Comparison of ENCODE assay signal across 11 mouse cellular contexts in the genomic region with DNA sequence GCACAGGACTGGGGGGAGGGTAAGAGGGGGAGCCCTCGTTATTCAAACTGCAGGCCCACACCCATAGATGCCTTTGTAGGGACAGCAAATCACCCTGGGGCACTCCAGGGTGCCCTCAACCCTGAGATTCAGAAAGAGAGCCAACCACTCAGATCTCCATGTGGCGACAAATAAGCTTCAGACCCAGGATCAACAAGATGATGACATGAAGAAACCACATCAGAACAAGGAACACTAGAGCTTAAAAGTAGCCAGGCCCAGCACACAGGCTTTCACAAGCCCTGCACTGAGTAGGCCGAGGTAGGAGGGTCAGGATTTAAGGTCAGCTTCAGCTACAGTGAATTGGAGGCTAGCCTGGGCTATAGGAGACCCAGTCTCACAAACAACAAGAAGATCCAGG. TPM values are rescaled to one million over a fixed set of nuclear protein-coding genes. Genes with fewer than 3 reads are reported as not detected.
DNase-seq lines count a peak whose midpoint lies in the region; ATAC-seq and TF ChIP-seq lines count a peak whose summit lies in the region.
"Had no signal": no experiment of that assay in that cellular context is flagged by ENCODE, and none has a peak within 500 bp of the region (broad histone marks: within the 10 kb centered on the region; RNA-seq: fewer than 3 reads in every experiment).

No protein-coding gene starts in this region.

- WGBS in forebrain, embryonic 10.5 days, result 75% methylated on average over 3 of the region's 3 CpGs
- WGBS in forebrain, embryonic 11.5 days, result 74% methylated on average over 3 of the region's 3 CpGs
- WGBS in neural tube, embryonic 11.5 days, result 70% methylated on average over 3 of the region's 3 CpGs
- 62% methylated on average over 3 of the region's 3 CpGs for WGBS in macrophage (ENCODE audit: missing documents)
- WGBS in thymus, adult 2 months, result 77% methylated on average over 3 of the region's 3 CpGs

- no peaks in the 10 kb centered on the region for H3K27me3 ChIP-seq in forebrain, embryonic 10.5 days (ENCODE audit: poor library complexity, severe bottlenecking)
- H3K27me3 ChIP-seq in forebrain, embryonic 11.5 days (ENCODE audit: control insufficient read depth, insufficient read depth, low read length), result no peaks in the 10 kb centered on the region
- no peaks in the 10 kb centered on the region for H3K27me3 ChIP-seq in neural tube, embryonic 11.5 days (ENCODE audit: control insufficient read depth, insufficient read depth, low read length)
- H3K27me3 ChIP-seq in thymus, adult 2 months (ENCODE audit: control insufficient read depth, insufficient read depth, low read length), result no peaks in the 10 kb centered on the region

- peaks cover 59% of the 10 kb centered on the region for H3K4me1 ChIP-seq in forebrain, embryonic 10.5 days
- H3K4me1 ChIP-seq in forebrain, embryonic 11.5 days (replicated peaks; ENCODE audit: control insufficient read depth, insufficient read depth, low read length), result no peaks in the 10 kb centered on the region
- peaks cover 33% of the 10 kb centered on the region for H3K4me1 ChIP-seq in neural tube, embryonic 11.5 days (ENCODE audit: control insufficient read depth, insufficient read depth, low read length)
- H3K4me1 ChIP-seq in thymus, adult 2 months (replicated peaks; ENCODE audit: control insufficient read depth, insufficient read depth, low read length), result peaks cover 22% of the 10 kb centered on the region

- H3K79me2 ChIP-seq in macrophage (ENCODE audit: inconsistent target), result peaks cover 11% of the 10 kb centered on the region; the same call in 1 of the 2 replicates

- no peaks in the 10 kb centered on the region for H3K9me3 ChIP-seq in forebrain, embryonic 10.5 days
- no peaks in the 10 kb centered on the region for H3K9me3 ChIP-seq in forebrain, embryonic 11.5 days (ENCODE audit: control insufficient read depth, low read length)
- no peaks in the 10 kb centered on the region for H3K9me3 ChIP-seq in neural tube, embryonic 11.5 days (ENCODE audit: control insufficient read depth, low read length)

- no peak for TF ChIP-seq POLR2A in thymus, adult 2 months (IDR thresholded peaks at IDR 0.05; ENCODE audit: control insufficient read depth, extremely low read depth, insufficient read depth, low read length, poor library complexity)

- H3K9ac ChIP-seq in forebrain, embryonic 11.5 days (ENCODE audit: low read length), result no peak overlapping the region
- no peak overlapping the region for H3K9ac ChIP-seq in neural tube, embryonic 11.5 days (ENCODE audit: low read length)

- ATAC-seq in forebrain, embryonic 11.5 days (replicated peaks; ENCODE audit: low FRiP score), result no peak
- ATAC-seq in neural tube, embryonic 11.5 days (ENCODE audit: insufficient read depth, low FRiP score, low TSS enrichment), result no peak
- ATAC-seq in cerebellum, adult (ENCODE audit: insufficient number of reproducible peaks, low FRiP score, low TSS enrichment), result no peak

- no peak overlapping the region for H3K4me2 ChIP-seq in forebrain, embryonic 11.5 days (ENCODE audit: low read depth, low read length, severe bottlenecking)
- no peak overlapping the region for H3K4me2 ChIP-seq in neural tube, embryonic 11.5 days (ENCODE audit: low read depth)

- H3K36me3 ChIP-seq in forebrain, embryonic 10.5 days (replicated peaks), result peaks cover 47% of the 10 kb centered on the region
- H3K36me3 ChIP-seq in forebrain, embryonic 11.5 days (ENCODE audit: control insufficient read depth, insufficient read depth, low read length), result peaks cover 7% of the 10 kb centered on the region; the same call in 1 of the 2 replicates
- peaks cover 7% of the 10 kb centered on the region; the same call in 1 of the 2 replicates for H3K36me3 ChIP-seq in neural tube, embryonic 11.5 days (ENCODE audit: control insufficient read depth, insufficient read depth, low read length)
- peaks cover 10% of the 10 kb centered on the region; the same call in 1 of the 2 replicates for H3K36me3 ChIP-seq in macrophage (ENCODE audit: inconsistent target)
- H3K36me3 ChIP-seq in thymus, adult 2 months (ENCODE audit: control insufficient read depth, insufficient read depth, low read length), result peaks cover 14% of the 10 kb centered on the region; the same call in 1 of the 2 replicates

- no peak overlapping the region for H3K4me3 ChIP-seq in forebrain, embryonic 10.5 days
- H3K4me3 ChIP-seq in forebrain, embryonic 11.5 days (ENCODE audit: low read depth, low read length), result no peak overlapping the region
- H3K4me3 ChIP-seq in neural tube, embryonic 11.5 days (ENCODE audit: low read depth, low read length), result no peak overlapping the region
- no peak overlapping the region for H3K4me3 ChIP-seq in macrophage (ENCODE audit: inconsistent target)
- no peak overlapping the region for H3K4me3 ChIP-seq in thymus, adult 2 months (ENCODE audit: control insufficient read depth, insufficient read depth, low read length)
- H3K4me3 ChIP-seq: erythroblast, embryonic 14.5 days had no signal

- H3K27ac ChIP-seq in forebrain, embryonic 10.5 days, result peak overlapping the region; percentile 31
- H3K27ac ChIP-seq in forebrain, embryonic 11.5 days (ENCODE audit: low read depth, low read length), result no peak overlapping the region
- peak overlapping the region; percentile 63 for H3K27ac ChIP-seq in neural tube, embryonic 11.5 days (ENCODE audit: low read depth, low read length)
- H3K27ac ChIP-seq in macrophage, result peak overlapping the region; percentile 98
- no peak overlapping the region for H3K27ac ChIP-seq in thymus, adult 2 months (ENCODE audit: control insufficient read depth, insufficient read depth, low read length)

- no peak for TF ChIP-seq CTCF in thymus, adult 2 months (IDR thresholded peaks at IDR 0.05; ENCODE audit: borderline replicate concordance, control insufficient read depth, extremely low read depth, insufficient read depth, low read length, poor library complexity)

- DNase-seq in forebrain, embryonic 10.5 days (ENCODE audit: extremely low spot score, low spot score), result no peak
- no peak for DNase-seq in forebrain, embryonic 11.5 days (ENCODE audit: low spot score)
- DNase-seq in neural tube, embryonic 11.5 days (ENCODE audit: low spot score), result no peak
- no peak for DNase-seq in neural tube, embryonic 10.5 days (ENCODE audit: extremely low spot score, low spot score)
- no peak for DNase-seq in thymus, adult 2 months
- DNase-seq in retina, postnatal 1 day, result no peak
- DNase-seq: thymus, postnatal 36 days had no signal

RNA-seq across cellular contexts. Expression of gene Pgpep1, which starts 11.3 kb away (rescaled TPM):
- polyA plus RNA-seq in forebrain, embryonic 10.5 days (2016; fragmentation: Nextera tagmentation; extraction: Ambion mirVana), result 40.5 and 49.3 TPM in 2 replicates
- polyA plus RNA-seq in forebrain, embryonic 11.5 days (2014; fragmentation: Nextera tagmentation; extraction: Ambion mirVana), result 70.9 and 73.8 TPM in 2 replicates
- 246 and 268 TPM in 2 replicates for polyA plus RNA-seq in neural tube, embryonic 11.5 days (2014; fragmentation: Nextera tagmentation; extraction: Ambion mirVana)
- 10 to 100 TPM in 25 of 26 experiments, 1 to 10 TPM in 1; 8.5 to 30.1 (median 21.1) TPM for total RNA-seq in macrophage (2018; cell fraction: chromatin; rRNA removed)
- total RNA-seq in macrophage (2018; cell fraction: cytosol; rRNA removed), result 10 to 100 TPM; 19.1 to 38.4 (median 30.7) TPM
- 10 to 100 TPM; 12.7 to 46.1 (median 25.0) TPM for total RNA-seq in macrophage (2018; cell fraction: nucleus; rRNA removed)
- polyA plus RNA-seq in macrophage (2018), result 19.1 to 57.8 TPM (median 24.3 TPM) in 3 replicates
- 40.7 and 41.9 TPM in 2 replicates for polyA plus RNA-seq in thymus, adult 2 months (2012; rRNA removed)

RNA-seq across cellular contexts. Expression of gene Gdf15, which starts 16.7 kb away (rescaled TPM):
- polyA plus RNA-seq in forebrain, embryonic 10.5 days (2016; fragmentation: Nextera tagmentation; extraction: Ambion mirVana), result not detected in 2 replicates
- polyA plus RNA-seq in forebrain, embryonic 11.5 days (2014; fragmentation: Nextera tagmentation; extraction: Ambion mirVana), result not detected in 2 replicates
- 0.28 TPM in 1 of 2 replicates, not detected in the other for polyA plus RNA-seq in neural tube, embryonic 11.5 days (2014; fragmentation: Nextera tagmentation; extraction: Ambion mirVana)
- total RNA-seq in macrophage (2018; cell fraction: chromatin; rRNA removed), result 100 to 1,000 TPM in 12 of 26 experiments, 10 to 100 TPM in 13, 1 to 10 TPM in 1; 7.8 to 467 (median 92.6) TPM
- 1,000 to 10,000 TPM in 6 of 26 experiments, 100 to 1,000 TPM in 15, 10 to 100 TPM in 5; 69.9 to 1,947 (median 332) TPM for total RNA-seq in macrophage (2018; cell fraction: cytosol; rRNA removed)
- total RNA-seq in macrophage (2018; cell fraction: nucleus; rRNA removed), result 1,000 to 10,000 TPM in 7 of 26 experiments, 100 to 1,000 TPM in 16, 10 to 100 TPM in 3; 89.0 to 1,533 (median 505) TPM
- 24.3 to 124 TPM (median 74.3 TPM) in 3 replicates for polyA plus RNA-seq in macrophage (2018)
- polyA plus RNA-seq in thymus, adult 2 months (2012; rRNA removed), result 6.7 and 7.5 TPM in 2 replicates
- total RNA-seq: layer of hippocampus, postnatal 14 days had no signal
- polyA plus RNA-seq: erythroblast, embryonic 14.5 days had no signal

RNA-seq across cellular contexts. Expression of gene Lsm4, which starts 24.1 kb away (rescaled TPM):
- polyA plus RNA-seq in forebrain, embryonic 10.5 days (2016; fragmentation: Nextera tagmentation; extraction: Ambion mirVana), result 336 and 339 TPM in 2 replicates
- polyA plus RNA-seq in forebrain, embryonic 11.5 days (2014; fragmentation: Nextera tagmentation; extraction: Ambion mirVana), result 318 and 346 TPM in 2 replicates
- 298 and 301 TPM in 2 replicates for polyA plus RNA-seq in neural tube, embryonic 11.5 days (2014; fragmentation: Nextera tagmentation; extraction: Ambion mirVana)
- total RNA-seq in macrophage (2018; cell fraction: chromatin; rRNA removed), result 10 to 100 TPM in 20 of 26 experiments, 1 to 10 TPM in 6; 2.7 to 27.9 (median 15.6) TPM
- total RNA-seq in macrophage (2018; cell fraction: cytosol; rRNA removed), result 10 to 100 TPM; 43.2 to 69.6 (median 58.9) TPM
- 10 to 100 TPM; 14.4 to 45.5 (median 23.0) TPM for total RNA-seq in macrophage (2018; cell fraction: nucleus; rRNA removed)
- 47.7 to 66.4 TPM (median 48.9 TPM) in 3 replicates for polyA plus RNA-seq in macrophage (2018)
- polyA plus RNA-seq in thymus, adult 2 months (2012; rRNA removed), result 192 and 199 TPM in 2 replicates

RNA-seq across cellular contexts. Expression of gene Lrrc25, which starts 33.0 kb away (rescaled TPM):
- polyA plus RNA-seq in forebrain, embryonic 10.5 days (2016; fragmentation: Nextera tagmentation; extraction: Ambion mirVana), result 0.49 and 0.87 TPM in 2 replicates
- 1.2 and 1.4 TPM in 2 replicates for polyA plus RNA-seq in forebrain, embryonic 11.5 days (2014; fragmentation: Nextera tagmentation; extraction: Ambion mirVana)
- 0.85 and 1.2 TPM in 2 replicates for polyA plus RNA-seq in neural tube, embryonic 11.5 days (2014; fragmentation: Nextera tagmentation; extraction: Ambion mirVana)
- total RNA-seq in macrophage (2018; cell fraction: chromatin; rRNA removed), result 100 to 1,000 TPM in 7 of 26 experiments, 10 to 100 TPM in 19; 21.1 to 149 (median 77.4) TPM
- 100 to 1,000 TPM in 25 of 26 experiments, 10 to 100 TPM in 1; 89.3 to 365 (median 193) TPM for total RNA-seq in macrophage (2018; cell fraction: cytosol; rRNA removed)
- total RNA-seq in macrophage (2018; cell fraction: nucleus; rRNA removed), result 100 to 1,000 TPM in 23 of 26 experiments, 10 to 100 TPM in 3; 63.8 to 384 (median 181) TPM
- 104 to 230 TPM (median 156 TPM) in 3 replicates for polyA plus RNA-seq in macrophage (2018)
- polyA plus RNA-seq in thymus, adult 2 months (2012; rRNA removed), result 15.3 and 18.5 TPM in 2 replicates

RNA-seq across cellular contexts. Expression of gene Ssbp4, which starts 40.2 kb away (rescaled TPM):
- polyA plus RNA-seq in forebrain, embryonic 10.5 days (2016; fragmentation: Nextera tagmentation; extraction: Ambion mirVana), result 74.4 and 84.1 TPM in 2 replicates
- 113 and 127 TPM in 2 replicates for polyA plus RNA-seq in forebrain, embryonic 11.5 days (2014; fragmentation: Nextera tagmentation; extraction: Ambion mirVana)
- 125 and 137 TPM in 2 replicates for polyA plus RNA-seq in neural tube, embryonic 11.5 days (2014; fragmentation: Nextera tagmentation; extraction: Ambion mirVana)
- 100 to 1,000 TPM in 19 of 26 experiments, 10 to 100 TPM in 7; 38.7 to 250 (median 142) TPM for total RNA-seq in macrophage (2018; cell fraction: chromatin; rRNA removed)
- 100 to 1,000 TPM in 25 of 26 experiments, 10 to 100 TPM in 1; 92.7 to 165 (median 127) TPM for total RNA-seq in macrophage (2018; cell fraction: cytosol; rRNA removed)
- total RNA-seq in macrophage (2018; cell fraction: nucleus; rRNA removed), result 100 to 1,000 TPM in 8 of 26 experiments, 10 to 100 TPM in 18; 37.5 to 190 (median 88.4) TPM
- polyA plus RNA-seq in macrophage (2018), result 71.4 to 137 TPM (median 122 TPM) in 3 replicates
- polyA plus RNA-seq in thymus, adult 2 months (2012; rRNA removed), result 392 and 506 TPM in 2 replicates

Comparison
In these comparisons a context has a peak if more than half of its experiments do, and no peak if none do; other contexts are left out.
1. H3K27ac ChIP-seq: peak in forebrain, embryonic 10.5 days (single experiment), neural tube, embryonic 11.5 days (single experiment) and macrophage (single experiment); none in forebrain, embryonic 11.5 days (single experiment) and thymus, adult 2 months (single experiment).